In genomic region chr9:26998669-26999460, GRCm38 (mm10) we compare ENCODE assay signal across 8 mouse cellular contexts. TPM values are rescaled to one million over a fixed set of nuclear protein-coding genes. Genes with fewer than 3 reads are reported as not detected.
DNase-seq lines count a peak whose midpoint lies in the region; ATAC-seq and TF ChIP-seq lines count a peak whose summit lies in the region.

No protein-coding gene starts in this region.

- H3K27ac ChIP-seq in heart, embryonic 13.5 days (replicated peaks), result peak overlapping the region; percentile 77
- 0 out of 2 replicates have a peak overlapping the region, but pooled peaks have one; percentile 31 for H3K27ac ChIP-seq in forebrain, embryonic 13.5 days
- H3K27ac ChIP-seq in liver, embryonic 12.5 days, result 0 out of 2 replicates have a peak overlapping the region, but pooled peaks have one; percentile 50

- 3% methylated on average over 29 of the region's 29 CpGs for WGBS in heart, embryonic 13.5 days
- 4% methylated on average over 29 of the region's 29 CpGs for WGBS in forebrain, embryonic 13.5 days
- WGBS in liver, embryonic 12.5 days (ENCODE audit: insufficient replicate concordance), result 2% methylated on average over 29 of the region's 29 CpGs

- H3K9ac ChIP-seq in heart, embryonic 13.5 days, result peak overlapping the region; percentile 94
- H3K9ac ChIP-seq in forebrain, embryonic 13.5 days, result peak overlapping the region; percentile 84
- H3K9ac ChIP-seq in liver, embryonic 12.5 days, result peak overlapping the region; percentile 79

- peak; percentile 30; the same call in 1 of the 2 replicates for ATAC-seq in heart, embryonic 13.5 days (ENCODE audit: extremely low read depth, insufficient number of reproducible peaks, low FRiP score, low TSS enrichment)
- ATAC-seq in G1E (ENCODE audit: extremely low read depth, insufficient number of reproducible peaks, low FRiP score, poor library complexity, severe bottlenecking), result 0 out of 2 replicates have a peak, but pooled peaks have one; percentile 2
- ATAC-seq in forebrain, embryonic 13.5 days, result peak; percentile 72; the same call in 1 of the 2 replicates
- peak; percentile 52 for ATAC-seq in liver, embryonic 12.5 days

- H3K4me2 ChIP-seq in heart, embryonic 13.5 days, result peak overlapping the region; percentile 95
- peak overlapping the region; percentile 88 for H3K4me2 ChIP-seq in forebrain, embryonic 13.5 days
- peak overlapping the region; percentile 91 for H3K4me2 ChIP-seq in liver, embryonic 12.5 days

- peak overlapping the region; percentile 85 for H3K4me3 ChIP-seq in heart, embryonic 13.5 days
- H3K4me3 ChIP-seq in G1E (ENCODE audit: low read depth, low read length), result peak overlapping the region; percentile 84
- peak overlapping the region; percentile 65 for H3K4me3 ChIP-seq in forebrain, embryonic 13.5 days
- H3K4me3 ChIP-seq in liver, embryonic 12.5 days, result peak overlapping the region; percentile 76

- peaks cover 16% of the 10 kb centered on the region for H3K36me3 ChIP-seq in heart, embryonic 13.5 days
- H3K36me3 ChIP-seq in G1E (replicated peaks), result peaks cover 39% of the 10 kb centered on the region
- H3K36me3 ChIP-seq in forebrain, embryonic 13.5 days (ENCODE audit: poor library complexity, severe bottlenecking), result peaks cover 13% of the 10 kb centered on the region
- H3K36me3 ChIP-seq in liver, embryonic 12.5 days, result peaks cover 12% of the 10 kb centered on the region

- no peaks in the 10 kb centered on the region for H3K9me3 ChIP-seq in heart, embryonic 13.5 days
- no peaks in the 10 kb centered on the region for H3K9me3 ChIP-seq in G1E (replicated peaks)
- H3K9me3 ChIP-seq in forebrain, embryonic 13.5 days (replicated peaks), result no peaks in the 10 kb centered on the region
- H3K9me3 ChIP-seq in liver, embryonic 12.5 days (replicated peaks), result no peaks in the 10 kb centered on the region

- DNase-seq in heart, adult 18-20 months, result no peak
- DNase-seq in G1E (ENCODE audit: low spot score) (peak; percentile 9), MN1 (ENCODE audit: low spot score) (no peak)
- no peak for DNase-seq in frontal cortex, postnatal 36 days (ENCODE audit: low spot score in 2 of 2)
- DNase-seq in adrenal gland, postnatal 36 days, result no peak

- no peaks in the 10 kb centered on the region for H3K27me3 ChIP-seq in heart, embryonic 13.5 days (replicated peaks)
- no peaks in the 10 kb centered on the region for H3K27me3 ChIP-seq in G1E (ENCODE audit: insufficient read depth, low read length)
- H3K27me3 ChIP-seq in forebrain, embryonic 13.5 days, result no peaks in the 10 kb centered on the region
- no peaks in the 10 kb centered on the region for H3K27me3 ChIP-seq in liver, embryonic 12.5 days (replicated peaks)

- peaks cover 23% of the 10 kb centered on the region for H3K4me1 ChIP-seq in heart, embryonic 13.5 days
- peaks cover 29% of the 10 kb centered on the region for H3K4me1 ChIP-seq in G1E (ENCODE audit: insufficient read depth, low read depth, low read length)
- peaks cover 24% of the 10 kb centered on the region for H3K4me1 ChIP-seq in forebrain, embryonic 13.5 days
- peaks cover 50% of the 10 kb centered on the region for H3K4me1 ChIP-seq in liver, embryonic 12.5 days

- no peak for TF ChIP-seq CTCF in G1E (IDR thresholded peaks at IDR 0.05; ENCODE audit: low read depth, low read length)

RNA-seq across cellular contexts. Expression of gene Acad8, which starts 0.5 kb away (rescaled TPM):
- 34.0 and 40.4 TPM in 2 replicates for polyA plus RNA-seq in heart, embryonic 13.5 days (2015; fragmentation: Nextera tagmentation; extraction: Ambion mirVana)
- 10 to 100 TPM; 53.4 to 61.9 TPM for total RNA-seq in heart, adult 18-20 months (2021)
- 15.4 and 17.0 TPM in 2 replicates for total RNA-seq in G1E (2014; fragmentation: Nextera tagmentation)
- total RNA-seq in G1E (2017), result 12.5 and 14.4 TPM in 2 replicates
- 1.1 and 1.2 TPM in 2 replicates for polyA plus RNA-seq in G1E (2012)
- 38.2 and 47.5 TPM in 2 replicates for polyA plus RNA-seq in forebrain, embryonic 13.5 days (2015; fragmentation: Nextera tagmentation; extraction: Ambion mirVana)
- 14.2 and 14.4 TPM in 2 replicates for polyA plus RNA-seq in liver, embryonic 12.5 days (2016; fragmentation: Nextera tagmentation; extraction: Ambion mirVana)
- 10 to 100 TPM; 61.9 to 80.1 TPM for total RNA-seq in adrenal gland, postnatal 36 days (2021)

RNA-seq across cellular contexts. Expression of gene Thyn1, which starts 0.6 kb away (rescaled TPM):
- polyA plus RNA-seq in heart, embryonic 13.5 days (2015; fragmentation: Nextera tagmentation; extraction: Ambion mirVana), result 95.5 and 103 TPM in 2 replicates
- total RNA-seq in heart, adult 18-20 months (2021), result 10 to 100 TPM; 24.6 to 27.7 TPM
- total RNA-seq in G1E (2014; fragmentation: Nextera tagmentation) (108 and 113 TPM in 2 replicates), G1E (2017) (79.7 and 91.3 TPM in 2 replicates)
- 2.1 and 3.8 TPM in 2 replicates for polyA plus RNA-seq in G1E (2012)
- 154 and 156 TPM in 2 replicates for polyA plus RNA-seq in forebrain, embryonic 13.5 days (2015; fragmentation: Nextera tagmentation; extraction: Ambion mirVana)
- 75.4 and 83.0 TPM in 2 replicates for polyA plus RNA-seq in liver, embryonic 12.5 days (2016; fragmentation: Nextera tagmentation; extraction: Ambion mirVana)
- total RNA-seq in adrenal gland, postnatal 36 days (2021), result 10 to 100 TPM; 40.7 to 45.8 TPM

RNA-seq across cellular contexts. Expression of gene Vps26b, which starts 31.0 kb away (rescaled TPM):
- 19.8 and 21.1 TPM in 2 replicates for polyA plus RNA-seq in heart, embryonic 13.5 days (2015; fragmentation: Nextera tagmentation; extraction: Ambion mirVana)
- total RNA-seq in heart, adult 18-20 months (2021), result 10 to 100 TPM; 27.8 to 28.5 TPM
- total RNA-seq in G1E (2014; fragmentation: Nextera tagmentation) (73.7 and 76.8 TPM in 2 replicates), G1E (2017) (32.7 and 37.4 TPM in 2 replicates)
- 31.4 and 39.9 TPM in 2 replicates for polyA plus RNA-seq in G1E (2012)
- 52.6 and 56.5 TPM in 2 replicates for polyA plus RNA-seq in forebrain, embryonic 13.5 days (2015; fragmentation: Nextera tagmentation; extraction: Ambion mirVana)
- polyA plus RNA-seq in liver, embryonic 12.5 days (2016; fragmentation: Nextera tagmentation; extraction: Ambion mirVana), result 18.9 and 19.0 TPM in 2 replicates
- total RNA-seq in adrenal gland, postnatal 36 days (2021), result 10 to 100 TPM; 35.8 to 41.2 TPM

RNA-seq across cellular contexts. Expression of gene Ncapd3, which starts 31.1 kb away (rescaled TPM):
- polyA plus RNA-seq in heart, embryonic 13.5 days (2015; fragmentation: Nextera tagmentation; extraction: Ambion mirVana), result 16.5 and 18.1 TPM in 2 replicates
- 10 to 100 TPM in 1 of 2 experiments, 1 to 10 TPM in 1; 8.9 to 11.3 TPM for total RNA-seq in heart, adult 18-20 months (2021)
- 144 and 187 TPM in 2 replicates for total RNA-seq in G1E (2014; fragmentation: Nextera tagmentation)
- total RNA-seq in G1E (2017), result 75.6 and 78.1 TPM in 2 replicates
- 3.7 and 5.6 TPM in 2 replicates for polyA plus RNA-seq in G1E (2012)
- polyA plus RNA-seq in forebrain, embryonic 13.5 days (2015; fragmentation: Nextera tagmentation; extraction: Ambion mirVana), result 26.5 and 30.7 TPM in 2 replicates
- 42.9 and 43.2 TPM in 2 replicates for polyA plus RNA-seq in liver, embryonic 12.5 days (2016; fragmentation: Nextera tagmentation; extraction: Ambion mirVana)
- total RNA-seq in adrenal gland, postnatal 36 days (2021), result 10 to 100 TPM; 14.1 to 14.5 TPM

Comparison
In these comparisons a context has a peak if more than half of its experiments do, and no peak if none do; other contexts are left out.
1. ATAC-seq: peak in every context shown above with its lines; median percentile 72 in forebrain, embryonic 13.5 days; 52 in liver, embryonic 12.5 days; 30 in heart, embryonic 13.5 days; 2 in G1E.
2. RNA of gene Thyn1, which starts 0.6 kb away (polyA plus RNA-seq): 154 to 156 TPM in forebrain, embryonic 13.5 days, 95.5 to 103 TPM in heart, embryonic 13.5 days and 75.4 to 83.0 TPM in liver, embryonic 12.5 days; 2.1 to 3.8 TPM in G1E; every median in the first group is over 10 times any median in the second.
3. Peak in every context shown above with its lines, with median percentiles within 50 percentile points of each other: H3K27ac ChIP-seq, H3K4me2 ChIP-seq, H3K4me3 ChIP-seq and H3K9ac ChIP-seq.